10 mouse cellular contexts compared by ENCODE assay signal in the genomic region with DNA sequence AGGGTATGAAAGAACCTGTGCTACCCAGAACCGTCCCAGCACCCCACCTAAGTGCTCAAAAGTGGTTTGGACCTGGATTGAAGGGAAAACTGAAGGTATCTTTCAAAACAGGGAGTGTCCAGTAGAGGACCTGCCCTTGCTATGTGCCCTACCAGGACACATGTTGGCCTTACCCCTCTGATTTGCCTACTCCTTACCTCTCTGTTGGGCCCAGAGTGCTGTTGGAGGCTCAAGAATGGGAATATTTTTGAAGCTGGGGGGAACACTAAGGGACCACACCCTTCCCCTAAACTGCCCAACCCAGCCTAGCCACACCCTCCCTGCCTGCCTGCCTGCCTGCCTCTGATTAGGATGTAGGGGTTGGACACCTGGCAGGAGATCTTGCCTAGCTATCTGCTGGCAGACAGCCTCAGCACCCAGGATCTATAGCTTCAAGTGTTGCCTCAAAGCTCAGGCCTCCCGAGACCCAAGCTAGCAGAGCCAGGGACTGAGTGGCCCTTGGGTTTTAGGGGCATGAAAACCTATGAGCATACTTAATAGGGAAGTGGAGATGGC. TPM values are rescaled to one million over a fixed set of nuclear protein-coding genes. Genes with fewer than 3 reads are reported as not detected.
DNase-seq lines count a peak whose midpoint lies in the region; ATAC-seq and TF ChIP-seq lines count a peak whose summit lies in the region.
"Had no signal": no experiment of that assay in that cellular context is flagged by ENCODE, and none has a peak within 500 bp of the region (broad histone marks: within the 10 kb centered on the region; RNA-seq: fewer than 3 reads in every experiment).

No protein-coding gene starts in this region.

- no peaks in the 10 kb centered on the region for H3K9me3 ChIP-seq in heart, embryonic 15.5 days (replicated peaks)
- no peaks in the 10 kb centered on the region for H3K9me3 ChIP-seq in hindbrain, postnatal 0 days (ENCODE audit: low read length)

- H3K4me3 ChIP-seq in heart, embryonic 15.5 days = peak overlapping the region; percentile 91; the same call in 1 of the 2 replicates
- peak overlapping the region; percentile 95; the same call in 1 of the 2 replicates for H3K4me3 ChIP-seq in bone marrow macrophage, adult 2 months (ENCODE audit: insufficient read depth, low read length)
- no peak overlapping the region for H3K4me3 ChIP-seq in hindbrain, postnatal 0 days (ENCODE audit: low read length)

- H3K27me3 ChIP-seq in heart, embryonic 15.5 days = no peaks in the 10 kb centered on the region
- H3K27me3 ChIP-seq in hindbrain, postnatal 0 days (ENCODE audit: insufficient read depth, low read length) = no peaks in the 10 kb centered on the region
- H3K27me3 ChIP-seq: Patski had no signal

- H3K4me1 ChIP-seq in heart, embryonic 15.5 days (replicated peaks) = peaks cover 23% of the 10 kb centered on the region
- H3K4me1 ChIP-seq in bone marrow macrophage, adult 2 months (ENCODE audit: control insufficient read depth, insufficient read depth, low read length) = peaks cover 21% of the 10 kb centered on the region
- peaks cover 5% of the 10 kb centered on the region for H3K4me1 ChIP-seq in hindbrain, postnatal 0 days (ENCODE audit: insufficient read depth, low read length)

- no peak overlapping the region for H3K4me2 ChIP-seq in heart, embryonic 15.5 days
- no peak overlapping the region for H3K4me2 ChIP-seq in hindbrain, postnatal 0 days (ENCODE audit: low read depth, low read length)

- no peak for TF ChIP-seq CTCF in bone marrow macrophage, adult 2 months (IDR thresholded peaks at IDR 0.05; ENCODE audit: low read depth, low read length)
- no peak for TF ChIP-seq CTCF in hindbrain, postnatal 0 days (IDR thresholded peaks at IDR 0.05; ENCODE audit: low read depth)

- 77% methylated on average over 2 of the region's 2 CpGs for WGBS in heart, embryonic 15.5 days
- 86% methylated on average over 2 of the region's 2 CpGs for WGBS in hindbrain, postnatal 0 days

- no peak for TF ChIP-seq POLR2A in bone marrow macrophage, adult 2 months (IDR thresholded peaks at IDR 0.05; ENCODE audit: borderline replicate concordance, low read depth, low read length)

- ATAC-seq in heart, embryonic 15.5 days (replicated peaks; ENCODE audit: insufficient number of reproducible peaks, insufficient read depth, low FRiP score, low read depth) = no peak
- ATAC-seq in hindbrain, postnatal 0 days = no peak
- ATAC-seq: Patski had no signal

- H3K36me3 ChIP-seq in heart, embryonic 15.5 days = no peaks in the 10 kb centered on the region
- H3K36me3 ChIP-seq in hindbrain, postnatal 0 days (ENCODE audit: insufficient read depth, low read length) = no peaks in the 10 kb centered on the region

- no peak for DNase-seq in heart, postnatal 4 days
- DNase-seq in hindbrain, postnatal 0 days (ENCODE audit: low spot score) = no peak
- DNase-seq in naive thymus-derived CD4-positive, alpha-beta T cell, adult 2 months (ENCODE audit: low read depth) = peak; percentile 32
- no peak for DNase-seq in layer of hippocampus, adult 18-20 months (ENCODE audit: low spot score in 2 of 2)
- no peak for DNase-seq in urinary bladder, adult 18-20 months (ENCODE audit: low spot score in 2 of 2)
- no peak for DNase-seq in adrenal gland, adult (ENCODE audit: inconsistent age in 2 of 2, low spot score in 1 of 2)
- DNase-seq: heart, postnatal 14 days had no signal

- H3K9ac ChIP-seq in heart, embryonic 15.5 days = no peak overlapping the region
- peak overlapping the region; percentile 98; the same call in 1 of the 2 replicates for H3K9ac ChIP-seq in hindbrain, postnatal 0 days (replicated peaks; ENCODE audit: low read length)

- H3K27ac ChIP-seq in heart, embryonic 15.5 days = no peak overlapping the region
- H3K27ac ChIP-seq in bone marrow macrophage, adult 2 months (ENCODE audit: insufficient read depth, low read depth, low read length) = no peak overlapping the region
- H3K27ac ChIP-seq in hindbrain, postnatal 0 days = no peak overlapping the region

RNA-seq across cellular contexts. Expression of a gene that starts 2.1 kb away (rescaled TPM):
- 52.9 and 63.0 TPM in 2 replicates for polyA plus RNA-seq in heart, embryonic 15.5 days (2015; fragmentation: Nextera tagmentation; extraction: Ambion mirVana)
- total RNA-seq in heart, postnatal 4 days (2021) = 10 to 100 TPM; 86.0 to 89.4 TPM
- 51.1 and 53.4 TPM in 2 replicates for polyA plus RNA-seq in bone marrow macrophage, adult 2 months (2012; ENCODE audit: insufficient read depth, insufficient read length, missing spikeins)
- 90.6 and 99.7 TPM in 2 replicates for total RNA-seq in hindbrain, postnatal 0 days (2014; rRNA removed)
- polyA plus RNA-seq in hindbrain, postnatal 0 days (2015; fragmentation: Nextera tagmentation; extraction: Ambion mirVana) = 69.7 and 76.3 TPM in 2 replicates
- total RNA-seq in layer of hippocampus, adult 18-20 months (2021) = 100 to 1,000 TPM; 108 to 113 TPM

RNA-seq across cellular contexts. Expression of a gene that starts 2.1 kb away (rescaled TPM):
- polyA plus RNA-seq in heart, embryonic 15.5 days (2015; fragmentation: Nextera tagmentation; extraction: Ambion mirVana) = 0.08 and 0.16 TPM in 2 replicates
- not detected for total RNA-seq in heart, postnatal 4 days (2021)
- not detected in 2 replicates for polyA plus RNA-seq in bone marrow macrophage, adult 2 months (2012; ENCODE audit: insufficient read depth, insufficient read length, missing spikeins)
- 0.61 and 0.68 TPM in 2 replicates for total RNA-seq in hindbrain, postnatal 0 days (2014; rRNA removed)
- 0.30 and 0.72 TPM in 2 replicates for polyA plus RNA-seq in hindbrain, postnatal 0 days (2015; fragmentation: Nextera tagmentation; extraction: Ambion mirVana)
- under 1 TPM; 0.32 to 0.36 TPM for total RNA-seq in layer of hippocampus, adult 18-20 months (2021)

RNA-seq across cellular contexts. Expression of a gene that starts 9.7 kb away (rescaled TPM):
- 0.05 TPM in 1 of 2 replicates, not detected in the other for polyA plus RNA-seq in heart, embryonic 15.5 days (2015; fragmentation: Nextera tagmentation; extraction: Ambion mirVana)
- total RNA-seq in heart, postnatal 4 days (2021) = not detected
- polyA plus RNA-seq in bone marrow macrophage, adult 2 months (2012; ENCODE audit: insufficient read depth, insufficient read length, missing spikeins) = not detected in 2 replicates
- total RNA-seq in hindbrain, postnatal 0 days (2014; rRNA removed) = 5.6 and 7.2 TPM in 2 replicates
- polyA plus RNA-seq in hindbrain, postnatal 0 days (2015; fragmentation: Nextera tagmentation; extraction: Ambion mirVana) = 4.4 and 5.0 TPM in 2 replicates
- under 1 TPM; 0.99 TPM for total RNA-seq in layer of hippocampus, adult 18-20 months (2021)
- total RNA-seq: heart, postnatal 14 days had no signal

RNA-seq across cellular contexts. Expression of a gene that starts 23.1 kb away (rescaled TPM):
- 12.1 and 18.0 TPM in 2 replicates for polyA plus RNA-seq in heart, embryonic 15.5 days (2015; fragmentation: Nextera tagmentation; extraction: Ambion mirVana)
- total RNA-seq in heart, postnatal 4 days (2021) = 10 to 100 TPM; 16.1 to 16.6 TPM
- polyA plus RNA-seq in bone marrow macrophage, adult 2 months (2012; ENCODE audit: insufficient read depth, insufficient read length, missing spikeins) = 30.0 and 32.8 TPM in 2 replicates
- 33.2 and 39.1 TPM in 2 replicates for total RNA-seq in hindbrain, postnatal 0 days (2014; rRNA removed)
- polyA plus RNA-seq in hindbrain, postnatal 0 days (2015; fragmentation: Nextera tagmentation; extraction: Ambion mirVana) = 34.7 and 35.3 TPM in 2 replicates
- 10 to 100 TPM; 49.4 to 54.7 TPM for total RNA-seq in layer of hippocampus, adult 18-20 months (2021)

RNA-seq across cellular contexts. Expression of a gene that starts 42.9 kb away (rescaled TPM):
- polyA plus RNA-seq in heart, embryonic 15.5 days (2015; fragmentation: Nextera tagmentation; extraction: Ambion mirVana) = 9.3 and 13.5 TPM in 2 replicates
- total RNA-seq in heart, postnatal 4 days (2021) = 10 to 100 TPM; 13.0 to 16.7 TPM
- 12.1 and 12.7 TPM in 2 replicates for polyA plus RNA-seq in bone marrow macrophage, adult 2 months (2012; ENCODE audit: insufficient read depth, insufficient read length, missing spikeins)
- 35.1 and 41.4 TPM in 2 replicates for total RNA-seq in hindbrain, postnatal 0 days (2014; rRNA removed)
- 19.0 and 20.1 TPM in 2 replicates for polyA plus RNA-seq in hindbrain, postnatal 0 days (2015; fragmentation: Nextera tagmentation; extraction: Ambion mirVana)
- total RNA-seq in layer of hippocampus, adult 18-20 months (2021) = 10 to 100 TPM; 50.6 to 54.1 TPM
